Mouse (Mus musculus): ENCODE measurements around the gene Casp7.

Casp7 gene

GRCm38 (mm10) chr19:56459154-56460050 lies 62.5 kb downstream of the Casp7 start:
- H3K36me3 ChIP-seq (ENCODE audit: control insufficient read depth, insufficient read depth, low read length, poor library complexity, severe bottlenecking), result no peaks in the 10 kb centered on the region
- no peaks in the 10 kb centered on the region for H3K27me3 ChIP-seq (ENCODE audit: control insufficient read depth, insufficient read depth, low read length, poor library complexity, severe bottlenecking)
- DNase-seq (ENCODE audit: low read depth, low spot score), result no peak

GRCm38 (mm10) chr19:56460241-56460640 lies 63.3 kb downstream of the Casp7 start:
- no peaks in the 10 kb centered on the region for H3K27me3 ChIP-seq (ENCODE audit: control insufficient read depth, insufficient read depth, low read length, poor library complexity, severe bottlenecking)
- DNase-seq (ENCODE audit: low read depth, low spot score), result no peak

GRCm38 (mm10) chr19:56461522-56462101 lies 64.7 kb downstream of the Casp7 start, which contains the start of gene Plekhs1:
Plekhs1 (plus strand) TSS chr19:56461640.
- DNase-seq (ENCODE audit: low read depth, low spot score), result no peak
- Histone ChIP-seq H3K36me3 (ENCODE audit: control insufficient read depth, insufficient read depth, low read length, poor library complexity, severe bottlenecking) (no peaks in the 10 kb centered on the region), H3K27me3 (ENCODE audit: control insufficient read depth, insufficient read depth, low read length, poor library complexity, severe bottlenecking) (no peaks in the 10 kb centered on the region)

More at GRCm38 (mm10) chr19:56460241-56460640, 63.3 kb downstream of the Casp7 start:
- no peaks in the 10 kb centered on the region for H3K36me3 ChIP-seq (ENCODE audit: control insufficient read depth, insufficient read depth, low read length, poor library complexity, severe bottlenecking)

GRCm38 (mm10) chr19:56462786-56463185 lies 65.9 kb downstream of the Casp7 start:
- no peaks in the 10 kb centered on the region for H3K27me3 ChIP-seq (ENCODE audit: control insufficient read depth, insufficient read depth, low read length, poor library complexity, severe bottlenecking)
- no peak for DNase-seq (ENCODE audit: low read depth, low spot score)

GRCm38 (mm10) chr19:56466486-56466885 lies 69.6 kb downstream of the Casp7 start:
- no peaks in the 10 kb centered on the region for H3K27me3 ChIP-seq (ENCODE audit: control insufficient read depth, insufficient read depth, low read length, poor library complexity, severe bottlenecking)
- H3K36me3 ChIP-seq (ENCODE audit: control insufficient read depth, insufficient read depth, low read length, poor library complexity, severe bottlenecking), result no peaks in the 10 kb centered on the region
- DNase-seq (ENCODE audit: low read depth, low spot score), result no peak

More at GRCm38 (mm10) chr19:56462786-56463185, 65.9 kb downstream of the Casp7 start:
- H3K36me3 ChIP-seq (ENCODE audit: control insufficient read depth, insufficient read depth, low read length, poor library complexity, severe bottlenecking), result no peaks in the 10 kb centered on the region

- DNase-seq (ENCODE audit: low read depth, low spot score), result no peak
- Histone ChIP-seq H3K36me3 (ENCODE audit: control insufficient read depth, insufficient read depth, low read length, poor library complexity, severe bottlenecking) (no peaks in the 10 kb centered on the region), H3K27me3 (ENCODE audit: control insufficient read depth, insufficient read depth, low read length, poor library complexity, severe bottlenecking) (no peaks in the 10 kb centered on the region)
Measured at GRCm38 (mm10) chr19:56470286-56471020, 73.5 kb downstream of the Casp7 start.

GRCm38 (mm10) chr19:56471934-56472333 lies 75.0 kb downstream of the Casp7 start:
- H3K36me3 ChIP-seq (ENCODE audit: control insufficient read depth, insufficient read depth, low read length, poor library complexity, severe bottlenecking), result no peaks in the 10 kb centered on the region
- no peak for DNase-seq (ENCODE audit: low read depth, low spot score)
- no peaks in the 10 kb centered on the region for H3K27me3 ChIP-seq (ENCODE audit: control insufficient read depth, insufficient read depth, low read length, poor library complexity, severe bottlenecking)

- DNase-seq (ENCODE audit: low read depth, low spot score), result no peak
- no peaks in the 10 kb centered on the region for H3K27me3 ChIP-seq (ENCODE audit: control insufficient read depth, insufficient read depth, low read length, poor library complexity, severe bottlenecking)
- no peaks in the 10 kb centered on the region for H3K36me3 ChIP-seq (ENCODE audit: control insufficient read depth, insufficient read depth, low read length, poor library complexity, severe bottlenecking)
Measured at GRCm38 (mm10) chr19:56474869-56475550, 78.1 kb downstream of the Casp7 start.

- no peaks in the 10 kb centered on the region for H3K27me3 ChIP-seq (ENCODE audit: control insufficient read depth, insufficient read depth, low read length, poor library complexity, severe bottlenecking)
- H3K36me3 ChIP-seq (ENCODE audit: control insufficient read depth, insufficient read depth, low read length, poor library complexity, severe bottlenecking), result no peaks in the 10 kb centered on the region
- no peak for DNase-seq (ENCODE audit: low read depth, low spot score)
Measured at GRCm38 (mm10) chr19:56476546-56476945, 79.6 kb downstream of the Casp7 start.

GRCm38 (mm10) chr19:56477253-56477652 lies 80.3 kb downstream of the Casp7 start:
- H3K27me3 ChIP-seq (ENCODE audit: control insufficient read depth, insufficient read depth, low read length, poor library complexity, severe bottlenecking), result no peaks in the 10 kb centered on the region
- no peak for DNase-seq (ENCODE audit: low read depth, low spot score)

GRCm38 (mm10) chr19:56477832-56478231 lies 80.9 kb downstream of the Casp7 start:
- Histone ChIP-seq H3K27me3 (ENCODE audit: control insufficient read depth, insufficient read depth, low read length, poor library complexity, severe bottlenecking) (no peaks in the 10 kb centered on the region), H3K36me3 (ENCODE audit: control insufficient read depth, insufficient read depth, low read length, poor library complexity, severe bottlenecking) (no peaks in the 10 kb centered on the region)
- DNase-seq (ENCODE audit: low read depth, low spot score), result no peak

More at GRCm38 (mm10) chr19:56477253-56477652, 80.3 kb downstream of the Casp7 start:
- H3K36me3 ChIP-seq (ENCODE audit: control insufficient read depth, insufficient read depth, low read length, poor library complexity, severe bottlenecking), result no peaks in the 10 kb centered on the region

GRCm38 (mm10) chr19:56484630-56485375 lies 87.9 kb downstream of the Casp7 start:
- DNase-seq (ENCODE audit: low read depth, low spot score), result no peak
- H3K27me3 ChIP-seq (ENCODE audit: control insufficient read depth, insufficient read depth, low read length, poor library complexity, severe bottlenecking), result no peaks in the 10 kb centered on the region
- no peaks in the 10 kb centered on the region for H3K36me3 ChIP-seq (ENCODE audit: control insufficient read depth, insufficient read depth, low read length, poor library complexity, severe bottlenecking)

GRCm38 (mm10) chr19:56485376-56486271 lies 88.7 kb downstream of the Casp7 start:
- Histone ChIP-seq H3K27me3 (ENCODE audit: control insufficient read depth, insufficient read depth, low read length, poor library complexity, severe bottlenecking) (no peaks in the 10 kb centered on the region), H3K36me3 (ENCODE audit: control insufficient read depth, insufficient read depth, low read length, poor library complexity, severe bottlenecking) (no peaks in the 10 kb centered on the region)
- DNase-seq (ENCODE audit: low read depth, low spot score), result no peak
